8 mouse cellular contexts compared by ENCODE assay signal in genomic region chr12:87198792-87199191, GRCm38 (mm10). TPM values are rescaled to one million over a fixed set of nuclear protein-coding genes. Genes with fewer than 3 reads are reported as not detected.
DNase-seq lines count a peak whose midpoint lies in the region; ATAC-seq and TF ChIP-seq lines count a peak whose summit lies in the region.

No protein-coding gene starts in this region.

- no peak for TF ChIP-seq EP300 in lung, postnatal 0 days (IDR thresholded peaks at IDR 0.05)

- no peak for TF ChIP-seq POLR2A in cerebellum, adult 2 months (IDR thresholded peaks at IDR 0.05; ENCODE audit: borderline replicate concordance, insufficient read depth, low read length)

- H3K4me3 ChIP-seq in cerebellum, adult 2 months (replicated peaks; ENCODE audit: insufficient read depth, low read depth, low read length) = peak overlapping the region; percentile 89
- H3K4me3 ChIP-seq in lung, postnatal 0 days (ENCODE audit: low read depth, low read length) = no peak overlapping the region
- H3K4me3 ChIP-seq in limb, embryonic 11.5 days (ENCODE audit: low read depth, low read length) = peak overlapping the region; percentile 75; the same call in 1 of the 2 replicates
- H3K4me3 ChIP-seq in stomach, embryonic 14.5 days (ENCODE audit: low read depth, low read length) = peak overlapping the region; percentile 92

- no peaks in the 10 kb centered on the region for H3K27me3 ChIP-seq in cerebellum, adult 2 months (ENCODE audit: control insufficient read depth, insufficient read depth, low read length)
- no peaks in the 10 kb centered on the region for H3K27me3 ChIP-seq in lung, postnatal 0 days (replicated peaks; ENCODE audit: insufficient read depth, low read length)
- no peaks in the 10 kb centered on the region for H3K27me3 ChIP-seq in limb, embryonic 11.5 days (ENCODE audit: control insufficient read depth, insufficient read depth, low read length)
- no peaks in the 10 kb centered on the region for H3K27me3 ChIP-seq in stomach, embryonic 14.5 days (ENCODE audit: control insufficient read depth, insufficient read depth, low read length)

- TF ChIP-seq CTCF in cerebellum, adult 2 months (IDR thresholded peaks at IDR 0.05; ENCODE audit: borderline replicate concordance, insufficient read depth, low read depth, low read length) = no peak
- no peak for TF ChIP-seq CTCF in lung, postnatal 0 days (IDR thresholded peaks at IDR 0.05)

- 0 out of 2 replicates have a peak, but pooled peaks cover 2% of the 10 kb centered on the region for H3K4me1 ChIP-seq in cerebellum, adult 2 months (ENCODE audit: control insufficient read depth, insufficient read depth, low read length)
- 0 out of 2 replicates have a peak, but pooled peaks cover 4% of the 10 kb centered on the region for H3K4me1 ChIP-seq in lung, postnatal 0 days (ENCODE audit: insufficient read depth, low read depth, low read length)
- no peaks in the 10 kb centered on the region for H3K4me1 ChIP-seq in limb, embryonic 11.5 days (ENCODE audit: control insufficient read depth, insufficient read depth, low read length)
- peaks cover 6% of the 10 kb centered on the region; the same call in 1 of the 2 replicates for H3K4me1 ChIP-seq in stomach, embryonic 14.5 days (ENCODE audit: control insufficient read depth, insufficient read depth, low read length)

- no peak for ATAC-seq in lung, postnatal 0 days
- ATAC-seq in limb, embryonic 11.5 days (ENCODE audit: insufficient number of reproducible peaks, low FRiP score, low TSS enrichment, low read depth) = no peak
- ATAC-seq in stomach, embryonic 14.5 days (ENCODE audit: insufficient number of reproducible peaks, insufficient read depth, low FRiP score, low read depth) = no peak

- peak overlapping the region; percentile 92 for H3K4me2 ChIP-seq in lung, postnatal 0 days (replicated peaks; ENCODE audit: low read depth, low read length)
- peak overlapping the region; percentile 95 for H3K4me2 ChIP-seq in limb, embryonic 11.5 days (ENCODE audit: low read depth, severe bottlenecking)
- H3K4me2 ChIP-seq in stomach, embryonic 14.5 days (replicated peaks; ENCODE audit: low read depth, low read length) = peak overlapping the region; percentile 87; the same call in 1 of the 2 replicates

- DNase-seq in cerebellum, adult 2 months = no peak
- no peak for DNase-seq in cerebellum, postnatal 36 days
- no peak for DNase-seq in lung, postnatal 0 days (ENCODE audit: low spot score)
- DNase-seq in lung, postnatal 36 days = no peak
- DNase-seq in limb, embryonic 11.5 days (ENCODE audit: low spot score) = no peak
- no peak for DNase-seq in left cerebral cortex, adult 11 months (ENCODE audit: low spot score)
- DNase-seq in natural killer cell, adult 2 months (ENCODE audit: low spot score in 2 of 2) = no peak

- no peaks in the 10 kb centered on the region for H3K36me3 ChIP-seq in lung, postnatal 0 days (ENCODE audit: insufficient read depth, low read length)
- no peaks in the 10 kb centered on the region for H3K36me3 ChIP-seq in limb, embryonic 11.5 days (ENCODE audit: control insufficient read depth, insufficient read depth, low read length)
- no peaks in the 10 kb centered on the region for H3K36me3 ChIP-seq in stomach, embryonic 14.5 days (ENCODE audit: control insufficient read depth, insufficient read depth, low read length)

- no peak overlapping the region; the same call in 1 of the 2 replicates for H3K9ac ChIP-seq in lung, postnatal 0 days (replicated peaks; ENCODE audit: low read depth)
- no peak overlapping the region for H3K9ac ChIP-seq in limb, embryonic 11.5 days (ENCODE audit: low read length)
- H3K9ac ChIP-seq in stomach, embryonic 14.5 days (replicated peaks; ENCODE audit: low read depth, low read length) = peak overlapping the region; percentile 86; the same call in 1 of the 2 replicates

- 38% methylated on average over 6 of the region's 6 CpGs for WGBS in cerebellum, adult 2 months
- 58% methylated on average over 6 of the region's 6 CpGs for WGBS in lung, postnatal 0 days
- 66% methylated on average over 6 of the region's 6 CpGs for WGBS in limb, embryonic 11.5 days
- 59% methylated on average over 6 of the region's 6 CpGs for WGBS in stomach, embryonic 14.5 days

- H3K9me3 ChIP-seq in lung, postnatal 0 days (ENCODE audit: low read length) = no peaks in the 10 kb centered on the region
- H3K9me3 ChIP-seq in limb, embryonic 11.5 days (ENCODE audit: control insufficient read depth, low read length) = no peaks in the 10 kb centered on the region
- H3K9me3 ChIP-seq in stomach, embryonic 14.5 days (ENCODE audit: control insufficient read depth, low read depth, low read length) = no peaks in the 10 kb centered on the region

- no peak overlapping the region for H3K27ac ChIP-seq in cerebellum, adult 2 months (ENCODE audit: insufficient read depth, low read length)
- no peak overlapping the region for H3K27ac ChIP-seq in lung, postnatal 0 days (ENCODE audit: low read length)
- no peak overlapping the region for H3K27ac ChIP-seq in limb, embryonic 11.5 days (replicated peaks; ENCODE audit: low read depth, low read length)
- H3K27ac ChIP-seq in stomach, embryonic 14.5 days (ENCODE audit: low read length) = no peak overlapping the region

RNA-seq across cellular contexts. Expression of gene Samd15, which starts 0.7 kb away (rescaled TPM):
- polyA plus RNA-seq in cerebellum, adult 2 months (2012; rRNA removed) = 1.9 and 2.0 TPM in 2 replicates
- polyA plus RNA-seq in lung, postnatal 0 days (2015; fragmentation: Nextera tagmentation; extraction: Ambion mirVana) = 1.3 and 1.4 TPM in 2 replicates
- polyA plus RNA-seq in limb, embryonic 11.5 days (2014; fragmentation: Nextera tagmentation; extraction: Ambion mirVana) = 0.88 and 1.1 TPM in 2 replicates
- 1.1 and 2.4 TPM in 2 replicates for polyA plus RNA-seq in stomach, embryonic 14.5 days (2014; fragmentation: Nextera tagmentation; extraction: Ambion mirVana)

RNA-seq across cellular contexts. Expression of gene Tmed8, which starts 1.5 kb away (rescaled TPM):
- 22.1 and 23.5 TPM in 2 replicates for polyA plus RNA-seq in cerebellum, adult 2 months (2012; rRNA removed)
- polyA plus RNA-seq in lung, postnatal 0 days (2015; fragmentation: Nextera tagmentation; extraction: Ambion mirVana) = 1.4 TPM in 2 replicates
- polyA plus RNA-seq in limb, embryonic 11.5 days (2014; fragmentation: Nextera tagmentation; extraction: Ambion mirVana) = 3.0 and 3.2 TPM in 2 replicates
- polyA plus RNA-seq in stomach, embryonic 14.5 days (2014; fragmentation: Nextera tagmentation; extraction: Ambion mirVana) = 3.0 and 3.4 TPM in 2 replicates

RNA-seq across cellular contexts. Expression of gene Noxred1, which starts 39.7 kb away (rescaled TPM):
- 1.5 and 2.0 TPM in 2 replicates for polyA plus RNA-seq in cerebellum, adult 2 months (2012; rRNA removed)
- polyA plus RNA-seq in lung, postnatal 0 days (2015; fragmentation: Nextera tagmentation; extraction: Ambion mirVana) = 0.18 and 0.29 TPM in 2 replicates
- 0.71 and 1.2 TPM in 2 replicates for polyA plus RNA-seq in limb, embryonic 11.5 days (2014; fragmentation: Nextera tagmentation; extraction: Ambion mirVana)
- polyA plus RNA-seq in stomach, embryonic 14.5 days (2014; fragmentation: Nextera tagmentation; extraction: Ambion mirVana) = 0.67 and 0.78 TPM in 2 replicates

RNA-seq across cellular contexts. Expression of gene Pomt2, which starts 51.0 kb away (rescaled TPM):
- 21.9 and 22.4 TPM in 2 replicates for polyA plus RNA-seq in cerebellum, adult 2 months (2012; rRNA removed)
- polyA plus RNA-seq in lung, postnatal 0 days (2015; fragmentation: Nextera tagmentation; extraction: Ambion mirVana) = 9.5 and 10.5 TPM in 2 replicates
- 15.4 and 16.7 TPM in 2 replicates for polyA plus RNA-seq in limb, embryonic 11.5 days (2014; fragmentation: Nextera tagmentation; extraction: Ambion mirVana)
- polyA plus RNA-seq in stomach, embryonic 14.5 days (2014; fragmentation: Nextera tagmentation; extraction: Ambion mirVana) = 17.4 and 18.7 TPM in 2 replicates

RNA-seq across cellular contexts. Expression of gene Gstz1, which starts 51.8 kb away (rescaled TPM):
- 64.1 and 69.4 TPM in 2 replicates for polyA plus RNA-seq in cerebellum, adult 2 months (2012; rRNA removed)
- 48.3 and 51.7 TPM in 2 replicates for polyA plus RNA-seq in lung, postnatal 0 days (2015; fragmentation: Nextera tagmentation; extraction: Ambion mirVana)
- 36.6 and 38.0 TPM in 2 replicates for polyA plus RNA-seq in limb, embryonic 11.5 days (2014; fragmentation: Nextera tagmentation; extraction: Ambion mirVana)
- 44.2 and 48.0 TPM in 2 replicates for polyA plus RNA-seq in stomach, embryonic 14.5 days (2014; fragmentation: Nextera tagmentation; extraction: Ambion mirVana)
